Mouse (Mus musculus) heart, embryonic 10.5 days (tissue): ENCODE data around the gene Gm26620. TPM values are rescaled to one million over a fixed set of nuclear protein-coding genes. Genes with fewer than 3 reads are reported as not detected.
A peak's percentile ranks its signal among the peaks of the same experiment; 100 is the strongest.

Experiments
- DNase-seq: peaks from one replicate; pipeline ENCODE4 v3.0.0-alpha.2; 2017; ENCODE audit warnings: low spot score
- H3K27ac ChIP-seq: fragments of 300-500 bp; sonication (generic); 2 replicates; pipeline ENCODE4 v1.5.1; 2016; ENCODE audit warnings: mild to moderate bottlenecking
- H3K27me3 ChIP-seq: fragments of 300-500 bp; sonication (generic); 2 replicates; pipeline ENCODE4 v1.6.1; 2016; ENCODE audit warnings: mild to moderate bottlenecking; ENCODE audit not compliant: poor library complexity, insufficient read depth, severe bottlenecking
- H3K36me3 ChIP-seq: fragments of 300-500 bp; sonication (generic); 2 replicates; pipeline ENCODE4 v1.6.1; 2016; ENCODE audit warnings: mild to moderate bottlenecking, moderate library complexity
- H3K4me1 ChIP-seq: fragments of 300-500 bp; sonication (generic); 2 replicates; pipeline ENCODE4 v1.6.1; 2016; ENCODE audit warnings: mild to moderate bottlenecking
- H3K4me3 ChIP-seq: fragments of 300-500 bp; sonication (generic); 2 replicates; pipeline ENCODE4 v1.5.1; 2016; ENCODE audit warnings: mild to moderate bottlenecking, moderate library complexity
- H3K9me3 ChIP-seq: fragments of 300-500 bp; sonication (generic); 2 replicates; pipeline ENCODE4 v1.6.1; 2016; ENCODE audit warnings: mild to moderate bottlenecking, moderate library complexity
- WGBS: fragments of 180-500 bp; shearing (Covaris S2); methylation state at CpG from one replicate; pipeline ENCODE4 v1.1.7; 2016; 5-methylcytosine and 5-hydroxymethylcytosine counted together
- polyA plus RNA-seq: library from polyadenylated mRNA; unstranded; fragments of >200 nt; fragmentation: Nextera tagmentation; extraction: Ambion mirVana; gene quantifications from 2 replicates; pipeline ENCODE4 v1.2.1, GENCODE M21; 2016

The Gm26620 gene
- polyA plus RNA-seq, 1 experiment from 2014 or later = 0.67 TPM

DNA sequence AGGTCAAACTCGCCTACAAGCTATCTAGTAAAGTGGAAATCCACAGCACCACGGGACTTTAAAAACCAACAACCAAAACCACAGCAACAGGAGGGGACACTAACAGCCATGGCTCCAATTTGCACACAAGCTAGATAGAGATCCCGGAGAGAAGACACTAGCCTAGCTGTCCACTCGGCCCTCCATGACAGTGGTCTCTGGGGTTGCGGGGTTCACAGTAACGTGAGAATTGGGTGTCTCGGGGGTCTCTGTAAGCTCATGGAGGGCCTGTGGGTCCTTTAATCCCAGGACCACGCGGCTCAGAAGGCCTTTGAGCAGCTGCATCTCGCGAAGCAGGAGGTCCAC lies 22.2 kb downstream of the Gm26620 start:
- Histone ChIP-seq H3K27me3 (peaks cover 92% of the 10 kb centered on the region), H3K4me3 (peak overlapping the region; percentile 67), H3K27ac (peak overlapping the region; percentile 59; the same call in 1 of the 2 replicates), H3K36me3 (no peaks in the 10 kb centered on the region), H3K4me1 (peaks cover 16% of the 10 kb centered on the region), H3K9me3 (no peaks in the 10 kb centered on the region)
- 18% methylated on average over 11 of the region's 11 CpGs for WGBS
- no peak for DNase-seq

DNA sequence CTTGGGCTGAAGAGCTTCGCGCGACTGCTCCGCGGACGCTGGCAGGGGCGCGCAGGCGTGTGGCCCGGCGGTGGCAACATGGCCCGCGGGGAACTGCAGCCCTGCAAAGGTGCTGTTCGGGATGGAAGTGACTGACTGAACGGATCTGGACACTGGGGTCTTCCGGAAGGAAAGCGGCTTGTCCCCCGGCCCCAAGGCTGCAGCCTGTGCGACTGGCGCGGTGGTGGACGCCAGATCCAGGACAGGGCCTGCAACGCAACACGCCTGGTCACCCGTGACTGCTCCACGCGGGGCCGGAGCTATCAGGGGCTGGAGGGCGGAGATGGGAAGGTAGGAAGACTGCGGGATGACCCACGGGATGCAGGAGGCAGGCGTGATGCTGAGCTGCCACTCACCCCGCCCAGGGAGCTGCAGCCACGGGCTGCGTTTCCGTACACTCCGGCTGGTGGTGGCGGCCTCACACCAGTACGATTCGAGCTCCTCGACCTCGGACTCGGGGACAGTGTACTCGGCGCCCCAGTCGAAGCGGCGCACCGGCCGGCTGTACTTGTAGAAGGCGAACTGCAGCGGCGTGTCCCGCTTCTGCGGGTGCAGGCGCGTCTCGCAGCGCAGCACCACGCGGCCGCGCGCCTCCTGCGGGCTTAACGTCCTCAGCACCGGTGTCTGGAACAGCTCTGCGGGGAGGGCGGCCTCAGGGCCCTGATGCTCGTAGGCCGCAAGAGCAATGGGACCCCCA lies 22.8 kb downstream of the Gm26620 start:
- peak; percentile 75 for DNase-seq
- peaks cover 16% of the 10 kb centered on the region for H3K4me1 ChIP-seq
- H3K27me3 ChIP-seq = peaks cover 91% of the 10 kb centered on the region
- H3K27ac ChIP-seq = peak overlapping the region; percentile 59
- no peaks in the 10 kb centered on the region for H3K9me3 ChIP-seq
- under 1% methylated on average over 71 of the region's 71 CpGs for WGBS
- peak overlapping the region; percentile 67 for H3K4me3 ChIP-seq
- H3K36me3 ChIP-seq = no peaks in the 10 kb centered on the region

DNA sequence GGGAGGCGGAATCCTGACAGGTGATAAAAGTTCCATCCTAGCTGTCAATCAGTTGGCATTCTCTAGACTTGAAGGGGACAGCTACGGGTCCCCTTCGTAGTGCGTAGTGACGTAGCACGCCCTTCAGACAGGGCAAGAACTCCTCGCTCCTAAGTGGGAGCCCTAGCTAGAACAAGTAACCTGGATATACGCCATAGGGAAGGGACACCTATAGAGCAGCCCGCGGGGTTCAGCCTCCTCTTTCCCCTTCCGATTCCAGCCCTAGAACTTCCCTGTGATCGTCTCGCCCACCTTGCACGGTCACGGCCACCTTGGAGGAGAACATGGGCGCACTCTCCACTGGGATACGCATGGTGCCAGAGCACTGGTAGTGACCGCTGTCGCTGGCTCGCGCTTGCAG lies 23.5 kb downstream of the Gm26620 start:
- no peaks in the 10 kb centered on the region for H3K36me3 ChIP-seq
- DNase-seq = no peak
- H3K9me3 ChIP-seq = no peaks in the 10 kb centered on the region
- no peak overlapping the region; the same call in 1 of the 2 replicates for H3K27ac ChIP-seq
- H3K4me1 ChIP-seq = peaks cover 16% of the 10 kb centered on the region
- WGBS = 4% methylated on average over 21 of the region's 21 CpGs
- peaks cover 91% of the 10 kb centered on the region for H3K27me3 ChIP-seq
- peak overlapping the region; percentile 67 for H3K4me3 ChIP-seq

DNA sequence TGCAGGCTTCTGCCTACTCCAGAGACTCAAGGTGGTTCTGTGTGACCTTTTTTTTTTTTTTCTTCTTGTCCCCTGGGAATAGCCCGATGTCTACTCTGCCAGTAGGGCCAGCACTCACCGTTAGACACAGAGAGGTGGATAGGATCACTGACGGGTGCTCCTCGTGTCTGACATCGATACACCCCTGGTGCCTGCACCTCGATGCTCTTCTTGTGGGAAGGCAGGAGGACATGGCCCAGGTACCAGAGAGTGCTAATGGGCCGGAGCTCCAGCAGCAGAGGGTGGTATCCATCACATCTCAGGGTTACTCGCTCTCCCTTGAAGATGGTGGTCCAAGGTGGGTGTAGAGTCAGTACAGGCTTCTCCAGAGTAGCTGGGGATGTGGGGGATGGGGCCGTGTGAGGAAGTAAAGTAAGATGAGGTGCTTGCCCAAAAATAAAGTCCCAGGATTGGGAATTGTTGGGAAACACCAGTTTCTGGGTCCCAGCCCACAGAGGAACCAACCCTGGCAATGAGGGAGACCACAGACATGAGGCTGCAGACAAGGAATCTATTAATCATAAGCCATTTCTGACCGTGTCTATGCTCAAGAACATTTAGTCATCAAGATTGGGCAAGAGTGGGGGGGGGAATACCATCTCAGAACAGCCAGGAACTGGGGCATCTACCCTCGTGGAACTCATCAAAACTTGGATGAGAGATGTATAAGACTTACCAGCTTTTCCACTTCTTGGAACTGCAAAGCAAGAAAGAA lies 27.2 kb downstream of the Gm26620 start:
- H3K36me3 ChIP-seq = no peaks in the 10 kb centered on the region
- no peak overlapping the region for H3K4me3 ChIP-seq
- no peak overlapping the region for H3K27ac ChIP-seq
- peaks cover 26% of the 10 kb centered on the region for H3K4me1 ChIP-seq
- DNase-seq = no peak
- peaks cover 71% of the 10 kb centered on the region for H3K27me3 ChIP-seq
- WGBS = 75% methylated on average over 11 of the region's 11 CpGs
- H3K9me3 ChIP-seq = no peaks in the 10 kb centered on the region

DNA sequence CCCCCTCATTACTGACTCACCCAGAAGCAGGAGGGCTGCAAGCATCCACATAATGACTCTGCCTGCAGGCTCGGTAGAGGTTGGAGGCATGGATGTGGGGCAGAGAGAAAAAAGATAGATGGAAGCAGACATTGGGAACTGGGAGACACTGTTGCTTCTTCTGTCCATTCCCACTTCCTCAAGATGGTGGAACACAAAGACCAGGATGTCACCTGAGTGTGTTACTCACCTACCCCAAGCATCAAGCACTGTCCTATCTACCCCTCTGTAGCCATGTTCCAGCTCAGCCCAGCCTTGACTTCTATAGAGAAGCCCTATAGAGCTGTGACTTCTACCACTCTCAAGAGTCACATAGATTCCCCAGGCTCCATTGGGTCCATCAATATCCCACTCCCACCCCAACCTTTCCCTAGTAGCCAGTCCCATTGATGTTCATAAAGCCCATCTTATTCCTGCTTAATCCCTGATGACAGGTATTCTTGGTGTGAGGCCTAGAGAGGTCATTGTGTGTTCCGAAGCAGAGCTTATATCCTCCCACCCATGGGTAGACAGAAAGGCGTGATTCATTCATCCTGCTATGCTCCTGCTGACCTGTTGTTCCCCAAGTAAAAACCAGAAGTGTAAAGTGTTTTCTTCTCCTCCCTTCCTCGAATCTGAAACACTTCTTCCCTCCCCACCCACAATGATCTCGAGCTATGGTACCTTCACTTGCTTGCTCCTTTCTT lies 28.2 kb downstream of the Gm26620 start, which contains the start of gene Fcrlb:
Gene Fcrlb (minus strand): TSS at position 51 of the 725 bp plus-strand sequence.
- peaks cover 17% of the 10 kb centered on the region for H3K4me1 ChIP-seq
- no peaks in the 10 kb centered on the region for H3K36me3 ChIP-seq
- DNase-seq = no peak
- no peak within 1 kb of the TSS for H3K27ac ChIP-seq
- no peaks in the 10 kb centered on the region for H3K9me3 ChIP-seq
- 74% methylated on average over 5 of the region's 5 CpGs for WGBS
- peaks cover 61% of the 10 kb centered on the region for H3K27me3 ChIP-seq
- no peak within 1 kb of the TSS for H3K4me3 ChIP-seq

DNA sequence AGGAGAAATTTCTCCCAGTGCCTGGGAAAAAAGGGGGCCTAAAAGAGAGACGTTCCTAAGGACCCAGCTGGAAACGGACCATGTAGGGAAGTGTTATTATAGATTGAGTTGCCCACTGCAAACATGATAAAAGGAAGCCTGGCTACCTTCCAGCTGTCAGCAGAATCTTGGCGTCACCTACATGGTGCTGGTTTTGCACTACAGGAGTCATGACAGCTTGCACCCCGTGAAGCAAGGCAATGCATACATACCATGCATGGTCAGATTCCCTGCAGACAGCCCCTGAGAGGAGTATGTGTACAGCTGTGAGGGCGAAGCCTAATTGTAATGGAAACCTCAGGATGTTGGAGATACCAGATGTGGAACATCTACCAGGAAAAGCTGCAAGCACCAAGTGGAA lies 30.8 kb downstream of the Gm26620 start:
- peaks cover 35% of the 10 kb centered on the region for H3K27me3 ChIP-seq
- DNase-seq = peak; percentile 90
- H3K27ac ChIP-seq = peak overlapping the region; percentile 31; the same call in 1 of the 2 replicates
- H3K9me3 ChIP-seq = no peaks in the 10 kb centered on the region
- H3K36me3 ChIP-seq = no peaks in the 10 kb centered on the region
- H3K4me3 ChIP-seq = no peak overlapping the region
- peaks cover 11% of the 10 kb centered on the region; the same call in 1 of the 2 replicates for H3K4me1 ChIP-seq
- WGBS = 37% methylated on average over 5 of the region's 5 CpGs

DNA sequence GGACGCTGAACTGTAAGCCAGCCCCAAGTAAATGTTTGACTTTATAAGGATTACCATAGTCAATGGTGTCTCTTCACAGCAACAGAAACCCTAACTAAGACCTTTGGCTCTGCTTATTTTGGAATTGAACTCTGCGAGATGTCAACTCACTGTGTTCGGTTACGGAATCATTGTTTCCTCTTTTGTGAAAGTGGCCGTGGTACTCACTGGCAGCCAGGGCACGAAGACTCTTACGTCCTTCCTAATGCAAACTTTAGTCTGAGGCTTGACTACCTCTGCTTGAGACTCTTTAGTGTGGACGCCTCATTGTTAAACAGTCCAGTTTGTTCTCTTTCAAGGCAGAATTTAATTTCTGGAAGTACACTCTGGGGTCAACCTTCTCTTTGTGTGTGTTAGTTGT lies 34.4 kb downstream of the Gm26620 start:
- Histone ChIP-seq H3K27ac (no peak overlapping the region), H3K4me1 (peaks cover 11% of the 10 kb centered on the region; the same call in 1 of the 2 replicates), H3K27me3 (peaks cover 3% of the 10 kb centered on the region; the same call in 1 of the 2 replicates), H3K36me3 (no peaks in the 10 kb centered on the region), H3K9me3 (no peaks in the 10 kb centered on the region), H3K4me3 (no peak overlapping the region)
- 93% methylated on average over 8 of the region's 8 CpGs for WGBS
- DNase-seq = no peak

DNA sequence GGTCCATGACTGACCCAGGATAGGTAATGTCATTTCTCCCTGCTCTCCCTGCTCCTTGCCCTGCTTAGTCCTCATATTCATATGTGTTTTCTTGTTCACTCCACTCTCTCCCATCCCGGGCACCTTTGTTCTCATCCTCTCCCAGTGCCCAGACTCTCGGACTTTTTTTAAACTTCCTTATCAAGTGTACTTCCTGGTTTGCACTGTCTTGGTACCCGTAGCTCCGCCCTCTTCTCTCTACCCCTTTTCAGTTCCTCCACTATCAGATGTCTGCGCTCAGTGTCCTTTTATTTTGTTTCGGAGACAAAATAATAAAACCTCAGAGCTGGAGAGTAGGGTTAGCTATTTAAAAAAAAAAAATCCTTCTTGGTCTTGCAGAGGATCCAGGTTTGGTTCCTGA lies 39.6 kb downstream of the Gm26620 start:
- 53% methylated on average over 6 of the region's 6 CpGs for WGBS

DNA sequence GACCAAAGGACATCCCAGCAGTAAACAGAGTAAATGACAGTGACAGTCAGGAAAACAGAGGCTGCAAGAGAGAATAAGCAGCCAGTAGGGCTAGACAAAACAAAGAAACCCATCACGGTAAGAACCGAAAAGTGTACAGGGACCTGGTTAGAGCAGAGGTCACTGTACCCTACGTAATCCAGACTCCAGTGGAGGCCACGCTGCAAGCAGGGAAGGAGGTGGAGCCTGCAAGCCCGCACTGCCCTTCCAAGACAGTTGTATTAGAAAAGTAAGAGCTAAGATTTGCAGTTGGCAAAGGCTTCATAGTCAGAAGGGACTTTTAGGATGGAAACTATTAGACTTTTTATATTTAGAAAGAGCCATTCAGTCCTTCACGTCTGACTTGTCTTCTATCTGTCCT lies 42.1 kb downstream of the Gm26620 start:
- H3K4me3 ChIP-seq = no peak overlapping the region
- H3K27ac ChIP-seq = no peak overlapping the region
- no peaks in the 10 kb centered on the region for H3K36me3 ChIP-seq
- H3K9me3 ChIP-seq = no peaks in the 10 kb centered on the region
- no peaks in the 10 kb centered on the region for H3K27me3 ChIP-seq
- no peaks in the 10 kb centered on the region for H3K4me1 ChIP-seq
- no peak for DNase-seq
- 55% methylated on average over 6 of the region's 6 CpGs for WGBS

More for the DNA sequence above, 39.6 kb downstream of the Gm26620 start:
- Histone ChIP-seq H3K36me3 (no peaks in the 10 kb centered on the region), H3K4me1 (no peaks in the 10 kb centered on the region), H3K27me3 (no peaks in the 10 kb centered on the region), H3K27ac (no peak overlapping the region), H3K4me3 (no peak overlapping the region), H3K9me3 (no peaks in the 10 kb centered on the region)
- DNase-seq = no peak

DNA sequence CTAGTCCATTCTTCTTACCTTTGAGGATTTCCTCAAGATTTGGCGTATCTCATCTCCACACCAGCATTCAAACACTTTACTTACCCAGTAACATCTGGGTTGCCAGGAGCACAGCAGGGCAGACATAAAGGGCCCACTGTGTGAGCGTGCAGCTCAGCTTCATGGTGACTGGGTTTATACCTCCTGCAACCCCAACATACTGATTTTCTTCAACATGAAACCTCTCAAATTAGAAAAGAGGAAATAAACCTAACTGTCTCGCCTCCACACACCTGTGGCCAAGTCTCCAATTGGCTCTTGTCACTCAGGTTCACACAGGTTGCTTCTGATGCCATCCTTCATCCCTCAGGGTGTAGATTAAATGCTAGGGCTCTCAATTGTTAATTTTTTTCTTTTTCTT lies 42.5 kb downstream of the Gm26620 start, which contains the start of gene Fcrla:
Gene Fcrla (minus strand): TSS at position 206 of the 400 bp plus-strand sequence.
- no peaks in the 10 kb centered on the region for H3K27me3 ChIP-seq
- WGBS = 77% methylated on average over 3 of the region's 3 CpGs
- no peaks in the 10 kb centered on the region for H3K36me3 ChIP-seq
- H3K27ac ChIP-seq = no peak within 1 kb of the TSS
- H3K4me1 ChIP-seq = no peaks in the 10 kb centered on the region
- no peak for DNase-seq
- H3K9me3 ChIP-seq = no peaks in the 10 kb centered on the region
- H3K4me3 ChIP-seq = no peak within 1 kb of the TSS

DNA sequence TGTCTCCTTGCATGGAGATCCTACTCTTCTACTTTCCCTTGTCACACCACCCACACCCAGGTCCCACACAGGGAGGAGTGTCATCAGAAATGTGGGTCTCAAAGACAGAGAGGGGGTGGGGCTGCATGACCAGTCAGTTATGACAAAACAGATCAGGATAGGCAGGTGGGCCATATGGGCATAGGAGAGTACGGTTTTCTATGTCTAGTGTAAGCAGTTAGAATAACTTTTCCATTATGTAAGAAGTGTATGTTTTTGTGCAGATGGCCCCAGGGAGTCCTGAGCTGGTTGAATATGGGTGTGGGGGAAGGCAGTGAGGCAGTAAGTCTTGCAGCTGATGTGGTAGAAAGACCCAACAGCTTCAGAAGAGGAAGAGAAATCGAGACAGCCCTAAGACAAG lies 43.6 kb downstream of the Gm26620 start:
- no peaks in the 10 kb centered on the region for H3K4me1 ChIP-seq
- no peak for DNase-seq
- H3K27ac ChIP-seq = no peak overlapping the region
- no peaks in the 10 kb centered on the region for H3K27me3 ChIP-seq
- H3K4me3 ChIP-seq = no peak overlapping the region
- WGBS = 69% methylated on average over 2 of the region's 2 CpGs
- no peaks in the 10 kb centered on the region for H3K9me3 ChIP-seq
- no peaks in the 10 kb centered on the region for H3K36me3 ChIP-seq

DNA sequence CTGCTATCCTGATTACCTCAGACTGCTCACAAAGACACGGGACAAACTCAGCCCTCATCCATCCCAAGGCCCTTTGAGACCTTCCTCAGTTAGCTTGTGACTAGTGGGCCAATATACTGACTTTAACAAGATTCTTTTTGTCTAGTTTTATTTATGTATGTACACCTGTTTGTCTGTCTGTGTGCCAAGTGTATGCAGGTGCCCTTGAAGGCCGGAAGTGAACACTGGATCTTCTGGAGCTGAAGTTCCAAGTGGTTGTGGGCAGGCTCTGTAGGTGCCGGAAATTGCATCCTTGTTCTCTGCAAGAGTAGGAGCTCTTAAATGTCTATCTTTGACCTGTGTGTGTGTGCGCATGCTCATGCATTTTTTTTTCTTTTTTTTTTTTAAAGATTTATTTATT lies 44.4 kb downstream of the Gm26620 start:
- WGBS = 83% methylated on average over 4 of the region's 4 CpGs
- Histone ChIP-seq H3K36me3 (no peaks in the 10 kb centered on the region), H3K27me3 (no peaks in the 10 kb centered on the region), H3K4me3 (no peak overlapping the region), H3K4me1 (no peaks in the 10 kb centered on the region), H3K27ac (no peak overlapping the region), H3K9me3 (no peaks in the 10 kb centered on the region)
- DNase-seq = no peak

DNA sequence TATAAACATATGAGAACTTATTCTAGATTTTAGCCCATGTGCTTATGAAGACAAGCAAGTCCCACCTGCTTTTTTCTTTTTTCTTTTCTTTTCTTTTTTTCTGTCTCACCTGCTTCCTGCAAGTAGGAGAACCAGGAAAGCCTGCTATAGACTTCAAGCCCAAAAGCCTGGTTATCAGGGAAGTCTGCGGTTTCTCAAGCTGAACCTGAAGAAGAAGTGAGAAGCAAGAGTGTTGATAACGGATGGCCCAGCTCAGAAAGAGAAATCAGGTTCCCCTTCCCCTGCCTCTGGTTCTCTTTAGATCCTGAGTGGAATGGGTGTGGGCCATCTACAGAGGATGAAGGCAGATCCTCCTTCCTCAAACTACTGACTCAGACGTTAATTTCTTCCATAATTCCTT lies 47.2 kb downstream of the Gm26620 start:
- Histone ChIP-seq H3K9me3 (no peaks in the 10 kb centered on the region), H3K27ac (no peak overlapping the region), H3K4me3 (no peak overlapping the region), H3K36me3 (no peaks in the 10 kb centered on the region), H3K4me1 (no peaks in the 10 kb centered on the region), H3K27me3 (no peaks in the 10 kb centered on the region)
- 74% methylated on average over 3 of the region's 3 CpGs for WGBS
- DNase-seq = no peak
